Mouse (Mus musculus) lung, postnatal 0 days (tissue): ENCODE data around the gene Calhm2. TPM values are rescaled to one million over a fixed set of nuclear protein-coding genes. Genes with fewer than 3 reads are reported as not detected.
A peak's percentile ranks its signal among the peaks of the same experiment; 100 is the strongest.
"Not testable (repeated sequence)": the region's sequence is repeated elsewhere in the genome, so short reads cannot be mapped to it uniquely, and the experiment has no call there.

Experiments
- ATAC-seq: fragments of 200-750 bp; cut with Nextera tagmentation; 2 replicates; pipeline ENCODE4 v1.8.0; 2017; ENCODE audit warnings: moderate library complexity
- DNase-seq: peaks from one replicate; pipeline ENCODE4 v3.0.0-alpha.2; 2016; ENCODE audit warnings: low spot score
- H3K27ac ChIP-seq: fragments of 300-500 bp; sonication (generic); 2 replicates; pipeline ENCODE4 v1.5.1; 2014; ENCODE audit warnings: antibody characterized with exemption, mild to moderate bottlenecking, low read length, mixed read lengths
- H3K27me3 ChIP-seq: fragments of 300-500 bp; sonication (generic); replicated peaks from 2 replicates; pipeline ENCODE4 v1.6.1; 2014; ENCODE audit warnings: low read length, mixed read lengths; ENCODE audit not compliant: insufficient read depth
- H3K36me3 ChIP-seq: fragments of 300-500 bp; sonication (generic); 2 replicates; pipeline ENCODE4 v1.6.1; 2014; ENCODE audit warnings: low read length, mixed read lengths; ENCODE audit not compliant: insufficient read depth
- H3K4me1 ChIP-seq: fragments of 300-500 bp; sonication (generic); 2 replicates; pipeline ENCODE4 v1.6.1; 2014; ENCODE audit warnings: antibody characterized with exemption, low read depth, low read length, mixed read lengths; ENCODE audit not compliant: insufficient read depth
- H3K4me2 ChIP-seq: fragments of 300-500 bp; sonication (generic); replicated peaks from 2 replicates; pipeline ENCODE4 v1.6.1; 2014; ENCODE audit warnings: low read depth, mild to moderate bottlenecking, low read length, moderate library complexity, mixed read lengths
- H3K4me3 ChIP-seq: fragments of 300-500 bp; sonication (generic); 2 replicates; pipeline ENCODE4 v1.5.1; 2014; ENCODE audit warnings: low read depth, low read length
- H3K9ac ChIP-seq: fragments of 300-500 bp; sonication (generic); replicated peaks from 2 replicates; pipeline ENCODE4 v1.6.1; 2014; ENCODE audit warnings: low read depth, mild to moderate bottlenecking
- H3K9me3 ChIP-seq: fragments of 300-500 bp; sonication (generic); 2 replicates; pipeline ENCODE4 v1.6.1; 2016; ENCODE audit warnings: low read length, mixed read lengths
- CTCF ChIP-seq: IDR thresholded peaks from 2 replicates; pipeline ENCODE4 v1.5.1; 2016; ENCODE audit warnings: antibody characterized with exemption, mild to moderate bottlenecking
- EP300 ChIP-seq: IDR thresholded peaks from 2 replicates; pipeline ENCODE4 v1.6.1; 2016; ENCODE audit warnings: antibody characterized with exemption, mild to moderate bottlenecking, control low read depth
- WGBS: fragments of 180-500 bp; shearing (Covaris S2); extraction: QIAGEN DNeasy Blood & Tissue Kit; methylation state at CpG from one replicate; pipeline ENCODE4 v1.1.7; 2014; 5-methylcytosine and 5-hydroxymethylcytosine counted together
- polyA plus RNA-seq: library from polyadenylated mRNA; unstranded; fragments of >200 nt; fragmentation: Nextera tagmentation; extraction: Ambion mirVana; gene quantifications from 2 replicates; pipeline ENCODE4 v1.2.1, GENCODE M21; 2015

Calhm2 gene
- polyA plus RNA-seq, 1 experiment from 2014 or later: 8.1 TPM

- H3K27me3 ChIP-seq: no peaks in the 10 kb centered on the region
- H3K9me3 ChIP-seq: no peaks in the 10 kb centered on the region
- H3K4me2 ChIP-seq: no peak overlapping the region
- DNase-seq (no peak), ATAC-seq (no peak)
- no peaks in the 10 kb centered on the region for H3K36me3 ChIP-seq
- no peak overlapping the region for H3K27ac ChIP-seq
- H3K4me1 ChIP-seq: peaks cover 5% of the 10 kb centered on the region; the same call in 1 of the 2 replicates
- H3K4me3 ChIP-seq: no peak overlapping the region
- no peak for TF ChIP-seq CTCF
- no peak for TF ChIP-seq EP300
- 71% methylated on average over 6 of the region's 6 CpGs for WGBS
- H3K9ac ChIP-seq: no peak overlapping the region
These were observed 4.3 kb upstream of the Calhm2 start for GRCm38 (mm10) chr19:47142438-47142837.

- not testable (repeated sequence) for H3K27ac ChIP-seq, ATAC-seq, H3K9ac ChIP-seq, H3K4me3 ChIP-seq, H3K36me3 ChIP-seq, H3K9me3 ChIP-seq, H3K4me2 ChIP-seq, DNase-seq, H3K27me3 ChIP-seq
- H3K4me1 ChIP-seq: peaks cover 17% of the 10 kb centered on the region; the same call in 1 of the 2 replicates
- 42% methylated on average over 7 of the region's 7 CpGs for WGBS
These were observed 1.5 kb upstream of the Calhm2 start for GRCm38 (mm10) chr19:47139611-47140010.

- H3K9me3 ChIP-seq: no peaks in the 10 kb centered on the region
- peak overlapping the region; percentile 63 for H3K4me2 ChIP-seq
- H3K4me1 ChIP-seq: peaks cover 17% of the 10 kb centered on the region; the same call in 1 of the 2 replicates
- no peaks in the 10 kb centered on the region for H3K27me3 ChIP-seq
- no peaks in the 10 kb centered on the region for H3K36me3 ChIP-seq
- ATAC-seq (peak; percentile 50), DNase-seq (peak; percentile 63)
- TF ChIP-seq CTCF (no peak), EP300 (no peak)
- H3K27ac ChIP-seq: peak overlapping the region; percentile 78
- H3K9ac ChIP-seq: 0 out of 2 replicates have a peak overlapping the region, but pooled peaks have one; percentile 23
- 17% methylated on average over 6 of the region's 6 CpGs for WGBS
- peak overlapping the region; percentile 48 for H3K4me3 ChIP-seq
These were observed 978 bp downstream of the Calhm2 start for GRCm38 (mm10) chr19:47137051-47137581.

- no peak overlapping the region for H3K27ac ChIP-seq
- H3K9me3 ChIP-seq: no peaks in the 10 kb centered on the region
- 82% methylated on average over 5 of the region's 5 CpGs for WGBS
- H3K4me1 ChIP-seq: peaks cover 17% of the 10 kb centered on the region; the same call in 1 of the 2 replicates
- ATAC-seq (no peak), DNase-seq (no peak)
- no peak overlapping the region for H3K4me3 ChIP-seq
- H3K4me2 ChIP-seq: no peak overlapping the region
- no peak for TF ChIP-seq CTCF
- no peak for TF ChIP-seq EP300
- H3K36me3 ChIP-seq: no peaks in the 10 kb centered on the region
- H3K27me3 ChIP-seq: no peaks in the 10 kb centered on the region
- no peak overlapping the region for H3K9ac ChIP-seq
These were observed 1.9 kb downstream of the Calhm2 start for GRCm38 (mm10) chr19:47136170-47136569.

- Histone ChIP-seq H3K4me3 (no peak overlapping the region), H3K9me3 (no peaks in the 10 kb centered on the region), H3K36me3 (no peaks in the 10 kb centered on the region; the same call in 1 of the 2 replicates), H3K27me3 (no peaks in the 10 kb centered on the region), H3K9ac (no peak overlapping the region), H3K4me1 (peaks cover 17% of the 10 kb centered on the region; the same call in 1 of the 2 replicates), H3K4me2 (no peak overlapping the region), H3K27ac (no peak overlapping the region)
- DNase-seq: no peak
- no peak for ATAC-seq
- no peak for TF ChIP-seq EP300
- TF ChIP-seq CTCF: no peak
- 88% methylated on average over 17 of the region's 17 CpGs for WGBS
These were observed 2.5 kb downstream of the Calhm2 start for GRCm38 (mm10) chr19:47135568-47135967.

- ATAC-seq (no peak), DNase-seq (no peak)
- Histone ChIP-seq H3K9ac (no peak overlapping the region), H3K27me3 (no peaks in the 10 kb centered on the region), H3K27ac (no peak overlapping the region), H3K4me3 (no peak overlapping the region), H3K4me2 (no peak overlapping the region), H3K36me3 (peaks cover 8% of the 10 kb centered on the region), H3K9me3 (no peaks in the 10 kb centered on the region), H3K4me1 (peaks cover 12% of the 10 kb centered on the region; the same call in 1 of the 2 replicates)
- no peak for TF ChIP-seq CTCF
- TF ChIP-seq EP300: no peak
- 85% methylated on average over 7 of the region's 7 CpGs for WGBS
These were observed 4.9 kb downstream of the Calhm2 start for GRCm38 (mm10) chr19:47133161-47133560.
